Mouse (Mus musculus): ENCODE data around the gene Mthfs. TPM values are rescaled to one million over a fixed set of nuclear protein-coding genes. Genes with fewer than 3 reads are reported as not detected.
A peak's percentile ranks its signal among the peaks of the same experiment; 100 is the strongest.
"Not testable (repeated sequence)": the region's sequence is repeated elsewhere in the genome, so short reads cannot be mapped to it uniquely, and the experiment has no call there.

Gene Mthfs
- 10 to 100 TPM; 28.4 to 38.4 TPM for total RNA-seq (2021)

DNA sequence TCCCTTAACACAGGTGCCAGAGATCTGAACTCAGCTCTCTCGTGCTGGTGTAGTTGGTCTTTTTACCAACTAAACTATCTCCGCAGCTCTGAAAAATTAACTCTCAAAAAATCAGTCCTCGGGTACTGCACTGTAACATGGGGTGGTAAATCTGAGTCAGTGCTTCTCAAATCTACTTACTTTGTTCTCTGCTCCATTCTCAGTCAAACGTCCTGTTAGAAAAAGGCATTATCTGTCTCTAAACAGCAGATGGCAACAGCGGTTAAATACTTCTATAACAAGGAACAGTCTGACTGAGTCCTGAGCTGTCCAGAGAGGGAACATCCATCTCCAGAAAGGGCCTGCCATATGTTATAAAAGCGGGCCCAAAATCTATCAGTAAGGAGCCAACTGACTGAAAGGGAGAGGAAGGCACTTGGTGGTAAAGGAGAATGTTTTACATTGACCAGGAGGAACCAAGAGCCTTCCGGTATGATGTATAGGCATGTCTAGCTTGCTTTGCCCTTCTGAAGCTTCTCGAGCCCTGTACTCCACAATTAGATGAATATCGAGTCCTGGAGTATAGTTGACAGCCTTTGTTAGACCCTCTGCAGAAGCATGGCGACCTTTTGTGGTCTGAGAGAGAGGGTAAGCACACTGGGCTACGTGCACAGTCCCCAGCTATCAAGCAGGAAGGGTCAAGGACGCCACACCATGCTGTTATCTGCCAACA is at the start of gene Mthfs:
Gene Mthfs, plus strand, starts transcription at position 324 of the 712 bp plus-strand sequence.
- DNase-seq (ENCODE audit: low spot score in 2 of 2): peak in 1 of 2 experiments; percentile 30
- intact Hi-C loops (cut with DNase I): not testable (repeated sequence)

DNA sequence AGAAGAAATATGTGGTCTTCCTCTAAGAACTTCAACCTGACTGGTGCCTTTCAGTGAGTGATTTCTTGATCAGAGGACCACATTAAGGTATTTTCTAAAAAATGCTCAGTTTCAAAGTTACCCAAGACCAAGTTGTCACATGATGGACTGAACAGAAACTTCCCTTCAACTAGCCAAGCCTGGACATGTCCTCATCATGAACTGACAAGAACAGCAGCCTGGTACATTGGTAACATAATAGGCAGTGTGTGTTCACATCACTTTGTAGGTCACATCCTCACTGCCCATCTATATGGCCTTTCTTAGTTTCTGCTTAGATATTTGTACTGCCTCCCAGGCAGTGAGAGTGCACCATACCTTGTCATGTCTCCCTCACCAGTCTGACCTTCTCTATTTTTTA is 37.9 kb upstream of the Mthfs start:
- not testable (repeated sequence) for DNase-seq (ENCODE audit: low spot score in 2 of 2)

DNA sequence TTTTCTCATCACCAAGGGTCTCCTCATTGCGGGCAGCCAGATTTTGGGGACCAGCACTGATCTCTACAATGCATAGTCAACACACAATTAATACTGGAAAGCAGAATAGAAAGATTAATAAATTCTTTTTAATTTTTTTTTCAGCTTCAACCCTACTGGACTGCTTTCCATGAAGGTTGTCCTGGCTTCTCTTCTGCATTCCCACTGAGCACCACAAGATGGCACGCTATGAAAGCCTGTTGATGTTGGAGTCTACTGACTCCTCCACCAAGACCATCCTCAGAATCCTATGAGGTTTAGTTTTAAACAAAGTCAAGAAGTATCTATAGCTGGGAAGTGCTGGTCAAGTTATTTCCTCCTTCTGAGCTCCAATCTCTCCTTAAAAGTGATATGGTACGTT is 31.6 kb upstream of the Mthfs start:
- intact Hi-C loops (cut with DNase I): not testable (repeated sequence)
- peak; percentile 60 to 66 for DNase-seq (ENCODE audit: low spot score in 2 of 2)

More for the DNA sequence above, 37.9 kb upstream of the Mthfs start:
- intact Hi-C loops (cut with DNase I): not testable (repeated sequence)

DNA sequence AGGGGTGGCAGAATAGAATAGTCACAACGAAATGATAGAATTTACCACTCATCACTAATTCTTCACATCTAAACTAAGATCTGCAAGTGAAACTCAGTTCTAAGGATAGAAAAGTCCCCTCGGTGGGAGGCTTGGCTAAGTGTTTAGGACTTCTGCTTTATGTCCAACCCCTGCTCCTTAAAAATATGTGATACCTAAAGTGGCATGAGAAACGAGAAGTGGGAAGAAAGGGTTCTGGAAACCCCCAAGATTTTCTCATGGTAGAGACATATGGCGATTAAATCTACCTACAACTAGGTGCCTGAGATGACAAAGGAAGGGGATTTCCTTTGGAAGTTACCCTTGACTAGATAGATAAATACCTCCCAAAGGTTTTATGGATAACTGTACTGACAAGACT is 31.0 kb upstream of the Mthfs start:
- intact Hi-C loops (cut with DNase I); DNase-seq (ENCODE audit: low spot score in 2 of 2): not testable (repeated sequence)

DNA sequence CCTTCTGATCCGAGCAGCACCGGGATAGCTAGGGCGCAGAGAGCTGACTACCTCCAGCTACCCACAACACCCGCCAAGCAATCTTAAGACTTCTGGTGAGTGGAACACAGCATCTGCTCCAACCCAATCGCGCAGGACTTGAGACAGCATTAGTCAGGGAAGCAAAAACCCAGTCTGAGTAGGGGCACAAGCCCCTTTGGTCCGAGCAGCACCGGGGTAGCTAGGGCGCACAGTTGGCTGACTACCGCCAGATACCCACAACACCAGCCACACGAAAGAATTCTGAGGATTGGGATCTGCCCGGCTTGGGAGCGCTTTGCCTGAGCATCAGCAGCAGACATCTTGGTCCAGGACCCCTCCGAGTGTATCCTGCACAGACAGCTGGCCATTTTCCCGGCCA is 23.5 kb upstream of the Mthfs start:
- intact Hi-C loops (cut with DNase I); DNase-seq (ENCODE audit: low spot score in 2 of 2): not testable (repeated sequence)

DNA sequence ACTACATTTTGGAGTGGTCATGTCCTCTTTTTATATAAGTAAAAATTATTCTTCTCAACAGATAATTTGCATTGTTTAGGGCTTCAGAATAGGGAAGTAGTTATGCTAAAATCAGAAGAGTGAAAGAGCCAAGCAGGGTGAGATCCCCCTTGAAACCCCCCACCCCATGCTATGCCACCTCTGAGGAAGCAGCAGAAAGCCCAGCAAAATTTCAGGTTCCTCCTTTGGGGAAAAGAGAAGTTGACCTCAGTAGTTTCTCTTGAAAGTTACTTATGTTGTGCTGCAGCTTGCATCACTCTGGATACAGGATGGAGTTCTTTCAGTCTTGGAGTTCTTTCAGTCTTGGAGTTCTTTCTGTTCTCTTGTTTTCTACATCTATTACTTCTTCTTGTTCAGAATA is 15.0 kb upstream of the Mthfs start:
- intact Hi-C loops (cut with DNase I); DNase-seq (ENCODE audit: low spot score in 2 of 2): not testable (repeated sequence)

DNA sequence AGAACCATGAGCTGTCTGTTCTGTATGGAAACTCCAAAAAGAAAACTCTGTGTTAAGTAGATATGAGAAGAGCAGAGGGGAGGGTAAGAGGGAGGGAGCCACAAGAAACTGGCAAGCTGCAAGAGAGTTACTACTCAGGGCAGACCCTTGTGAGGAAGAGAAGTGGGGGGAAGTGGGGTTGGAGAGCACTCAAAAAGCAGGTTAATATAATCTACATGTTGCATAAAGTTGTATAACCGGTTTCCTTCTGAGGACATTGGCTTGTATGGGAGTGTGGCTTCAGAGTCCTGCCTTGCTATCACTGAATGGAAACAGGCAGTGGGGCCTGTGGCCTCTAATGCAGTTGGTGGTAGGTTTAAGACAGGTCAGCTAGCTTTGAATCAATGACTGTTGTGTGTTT is 13.0 kb upstream of the Mthfs start:
- DNase-seq (ENCODE audit: low spot score in 2 of 2); intact Hi-C loops (cut with DNase I): not testable (repeated sequence)

DNA sequence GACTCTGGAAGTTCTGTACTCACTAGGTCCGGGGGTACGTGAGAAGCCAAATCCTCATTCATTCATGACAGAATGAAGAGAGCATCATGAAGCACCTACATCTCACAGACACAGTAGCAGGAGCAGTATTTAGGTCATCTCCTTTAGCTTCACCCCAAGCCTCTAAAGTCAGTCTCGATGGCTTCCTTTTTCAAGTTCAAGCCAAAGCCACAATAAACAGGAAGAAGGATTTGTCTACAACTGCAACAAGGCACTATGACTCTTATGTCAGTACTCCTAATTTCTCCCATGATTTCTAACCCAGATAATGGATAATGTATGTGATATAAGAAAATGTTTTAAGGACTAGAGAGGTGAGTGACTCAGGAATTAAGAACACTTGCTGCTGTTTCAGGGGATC is 12.1 kb upstream of the Mthfs start:
- intact Hi-C loops (cut with DNase I); DNase-seq (ENCODE audit: low spot score in 2 of 2): not testable (repeated sequence)

DNA sequence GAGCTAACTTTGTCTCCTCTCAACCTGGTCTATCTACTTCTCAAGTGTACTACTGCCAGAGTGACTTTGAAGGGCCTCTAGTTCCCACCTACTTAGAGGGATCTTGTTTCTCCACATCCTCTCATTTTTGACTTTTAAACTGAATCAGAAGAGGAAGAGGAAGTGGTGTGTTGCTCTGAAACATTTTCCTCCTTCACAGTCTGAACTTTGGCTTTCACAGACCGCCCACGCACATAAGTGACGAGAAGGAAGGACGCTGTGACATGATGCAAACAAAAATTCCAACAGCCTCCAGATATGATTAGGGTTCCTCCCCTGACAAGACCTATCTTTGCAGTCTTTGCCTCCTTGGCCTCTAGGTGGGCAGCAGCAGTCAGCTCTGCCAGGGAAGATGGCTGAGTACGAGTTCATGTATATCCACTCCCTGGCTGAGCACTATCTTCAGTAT is 11.5 kb upstream of the Mthfs start, which contains the start of the genes Bcl2a1b and Gm29094:
Gene Bcl2a1b, plus strand, starts transcription at position 241 of the 448 bp plus-strand sequence.
Gene Gm29094, plus strand, starts transcription at position 411 of the 448 bp plus-strand sequence.
- DNase-seq (ENCODE audit: low spot score in 2 of 2); intact Hi-C loops (cut with DNase I): not testable (repeated sequence)

DNA sequence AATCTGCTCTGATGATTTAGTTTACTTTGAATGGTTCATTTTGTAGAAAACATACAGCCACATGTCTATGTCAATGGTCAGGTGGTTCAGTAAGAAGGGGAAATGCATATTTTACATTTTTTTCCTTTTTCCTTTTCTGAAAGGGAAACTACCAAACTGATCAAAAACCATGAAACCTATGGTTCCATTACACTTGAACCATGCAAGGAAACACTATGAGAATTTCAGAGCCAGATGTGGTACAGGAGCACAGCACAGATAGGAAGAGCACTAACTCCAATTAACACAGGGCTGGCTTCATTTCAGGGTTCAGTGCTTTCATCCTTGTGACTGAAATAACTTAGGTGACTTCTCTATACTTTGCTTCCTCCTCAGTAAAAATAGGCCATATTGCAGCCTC is 8.2 kb upstream of the Mthfs start:
- intact Hi-C loops (cut with DNase I); DNase-seq (ENCODE audit: low spot score in 2 of 2): not testable (repeated sequence)

DNA sequence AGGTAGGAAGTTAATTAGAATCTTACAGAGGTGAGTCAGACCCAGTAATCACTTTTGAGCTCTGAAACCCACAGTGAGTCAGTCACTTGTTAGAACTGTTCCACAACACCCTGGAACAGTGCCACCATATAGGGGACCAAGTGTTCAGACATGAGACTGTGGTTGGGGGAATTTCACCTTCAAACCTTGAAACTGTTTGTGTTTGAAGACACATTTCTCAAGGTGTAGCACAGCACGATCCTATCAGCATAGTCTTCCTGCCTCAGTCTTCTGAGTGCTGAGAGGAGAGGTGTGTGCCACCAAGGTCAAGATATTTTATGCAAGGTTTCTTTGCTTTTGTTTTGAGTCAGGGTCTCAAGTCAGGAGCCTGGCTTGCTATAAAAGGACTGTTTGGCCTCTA is 1.5 kb upstream of the Mthfs start:
- intact Hi-C loops (cut with DNase I): loop anchor here (5.0 kb wide), 1 partner anchor 487 kb away; the partner anchor contains the start of gene Mthfsl
- not testable (repeated sequence) for DNase-seq (ENCODE audit: low spot score in 2 of 2)

DNA sequence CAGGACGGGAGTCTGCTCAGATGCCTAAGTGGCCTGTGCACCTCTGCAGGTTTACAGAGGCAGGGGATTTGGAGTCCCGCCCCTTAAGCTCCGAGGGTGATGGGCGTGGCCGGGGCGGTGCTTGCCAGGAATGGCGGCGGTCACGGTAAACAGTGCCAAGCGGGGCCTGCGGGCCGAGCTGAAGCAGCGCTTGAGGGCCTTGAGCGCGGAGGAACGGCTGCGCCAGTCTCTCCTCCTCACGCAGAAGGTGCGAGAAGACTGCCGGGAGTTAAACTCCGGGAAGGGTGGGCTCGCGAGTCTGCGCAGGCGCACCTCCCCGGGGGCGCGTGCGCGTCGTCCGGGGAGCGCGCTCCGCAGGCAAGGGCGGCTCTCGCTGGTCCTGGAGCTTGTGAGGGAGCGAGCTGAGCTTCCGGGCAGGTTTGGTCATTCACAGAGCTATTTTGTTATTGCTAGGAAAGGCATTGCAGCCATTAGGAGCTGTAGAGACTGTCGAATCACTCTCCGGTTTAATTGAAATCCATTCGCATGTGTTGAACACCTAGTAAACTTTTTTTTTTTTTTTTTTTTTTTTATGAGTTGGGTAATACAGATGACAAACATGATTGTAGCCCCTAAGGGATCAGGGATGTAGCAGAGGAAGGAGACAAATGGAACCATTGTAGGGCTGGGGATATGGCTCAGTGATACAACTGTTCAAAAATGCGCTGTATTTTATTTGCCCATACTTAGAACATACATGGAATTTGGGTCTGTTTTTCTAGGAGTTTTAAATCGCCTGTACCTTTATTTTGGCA is 786 bp downstream of the Mthfs start:
- peak; percentile 97 to 98 for DNase-seq (ENCODE audit: low spot score in 2 of 2)
- intact Hi-C loops (cut with DNase I): not testable (repeated sequence)

DNA sequence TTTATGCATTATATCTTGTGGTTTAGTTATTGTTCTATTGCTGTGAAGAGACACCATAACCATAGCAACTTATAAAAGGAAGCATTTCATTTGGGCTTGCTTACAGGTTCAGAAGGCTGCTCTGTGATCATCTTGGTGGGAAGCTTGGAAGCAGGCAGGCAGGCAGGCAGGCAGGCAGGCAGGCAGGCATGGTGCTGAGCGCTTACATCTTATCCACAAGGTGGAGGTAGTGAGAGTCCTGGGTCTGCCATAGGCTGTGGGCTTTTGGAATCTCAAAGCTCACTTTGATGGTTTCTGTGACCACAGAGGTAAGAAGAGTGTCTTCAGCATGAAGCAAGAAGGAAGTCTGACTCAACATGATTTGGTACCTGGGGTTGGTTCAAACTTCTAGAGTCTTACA is 2.0 kb downstream of the Mthfs start:
- intact Hi-C loops (cut with DNase I); DNase-seq (ENCODE audit: low spot score in 2 of 2): not testable (repeated sequence)

DNA sequence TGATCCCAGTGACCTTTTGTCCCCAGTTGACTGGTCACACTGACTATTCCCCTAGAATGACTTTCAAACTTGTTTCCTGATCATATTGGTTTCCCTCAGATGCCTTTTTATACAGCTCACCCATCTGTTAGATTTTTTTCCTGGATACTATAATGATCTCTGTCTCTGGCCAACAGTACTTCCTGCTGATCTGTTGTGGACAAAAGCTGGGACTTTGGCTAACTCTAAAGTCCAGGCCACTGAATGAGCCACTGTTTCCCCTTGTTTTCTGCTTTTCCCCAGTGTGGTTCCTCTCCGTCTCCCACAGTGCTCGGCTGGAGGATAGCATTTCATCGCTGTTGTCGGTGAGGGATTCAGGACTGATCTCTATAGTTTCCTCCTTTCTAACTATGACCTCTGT is 7.7 kb downstream of the Mthfs start:
- DNase-seq (ENCODE audit: low spot score in 2 of 2); intact Hi-C loops (cut with DNase I): not testable (repeated sequence)

DNA sequence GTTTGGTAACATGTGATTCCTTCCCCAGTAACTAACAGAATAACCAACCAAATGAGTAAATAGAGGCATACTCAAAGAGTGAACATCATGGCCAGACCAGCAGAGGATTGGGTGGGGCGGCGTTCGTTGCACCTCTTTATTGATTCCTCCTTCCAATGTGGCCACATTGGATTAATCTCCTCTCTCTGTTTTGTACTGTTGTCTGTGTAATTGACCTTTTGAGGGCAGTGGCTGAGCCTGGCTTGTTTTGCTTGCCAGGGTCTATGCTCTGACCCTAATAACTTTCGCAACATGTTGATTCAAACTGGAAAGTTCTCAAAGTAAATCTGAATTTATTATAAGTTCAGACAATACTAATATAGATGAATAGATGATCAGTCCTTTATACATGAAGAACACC is 9.2 kb downstream of the Mthfs start:
- DNase-seq (ENCODE audit: low spot score in 2 of 2); intact Hi-C loops (cut with DNase I): not testable (repeated sequence)

DNA sequence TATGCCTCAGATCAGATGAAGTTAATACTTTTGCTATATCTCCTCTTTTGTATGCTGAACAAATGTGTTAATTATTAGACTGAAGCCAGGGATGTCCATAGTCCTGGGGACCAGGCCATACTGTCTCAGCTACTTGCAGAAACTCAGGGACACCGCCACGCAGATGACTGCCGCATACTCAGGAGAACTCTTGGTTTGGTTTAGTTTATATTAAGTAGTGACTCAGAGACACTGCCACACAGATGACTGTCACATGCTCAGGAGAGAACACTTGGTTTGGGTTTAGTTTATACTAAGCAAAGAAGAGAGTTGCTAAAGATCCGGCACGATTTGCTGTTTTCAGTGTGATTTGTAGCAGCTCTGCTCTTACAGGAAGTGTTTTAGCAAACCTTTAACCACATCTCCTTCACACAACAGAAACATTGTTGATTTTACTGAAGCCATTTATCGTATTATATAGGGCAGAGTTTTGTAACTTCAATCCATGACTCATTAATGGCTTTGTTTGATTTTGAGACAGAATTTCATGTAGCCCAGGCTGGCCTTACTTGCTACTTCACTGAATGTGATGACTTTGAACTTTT is 10.3 kb downstream of the Mthfs start:
- intact Hi-C loops (cut with DNase I); DNase-seq (ENCODE audit: low spot score in 2 of 2): not testable (repeated sequence)

DNA sequence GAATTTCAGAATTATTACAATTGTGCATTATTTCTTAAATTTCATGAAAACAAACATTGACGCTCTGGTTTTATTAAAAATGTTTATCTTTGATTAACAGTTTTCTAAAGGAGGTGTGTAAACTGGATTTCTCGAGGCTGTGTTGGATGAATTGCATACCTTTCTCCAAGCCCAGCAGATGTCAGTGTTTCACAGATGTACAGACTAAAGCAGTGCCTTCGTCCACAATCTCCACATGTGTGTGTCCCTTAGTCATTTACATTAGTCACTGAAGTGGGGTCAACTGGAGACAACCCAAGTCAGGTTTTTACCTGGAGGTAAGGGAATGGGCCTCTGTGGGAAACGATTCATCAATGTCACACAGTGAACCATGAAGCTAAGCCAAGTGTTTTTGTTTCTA is 15.6 kb downstream of the Mthfs start:
- DNase-seq (ENCODE audit: low spot score in 2 of 2): no peak
- intact Hi-C loops (cut with DNase I): loop anchor here (5.0 kb wide), 2 partner anchors 451 to 519 kb away; no protein-coding TSS in a partner anchor

DNA sequence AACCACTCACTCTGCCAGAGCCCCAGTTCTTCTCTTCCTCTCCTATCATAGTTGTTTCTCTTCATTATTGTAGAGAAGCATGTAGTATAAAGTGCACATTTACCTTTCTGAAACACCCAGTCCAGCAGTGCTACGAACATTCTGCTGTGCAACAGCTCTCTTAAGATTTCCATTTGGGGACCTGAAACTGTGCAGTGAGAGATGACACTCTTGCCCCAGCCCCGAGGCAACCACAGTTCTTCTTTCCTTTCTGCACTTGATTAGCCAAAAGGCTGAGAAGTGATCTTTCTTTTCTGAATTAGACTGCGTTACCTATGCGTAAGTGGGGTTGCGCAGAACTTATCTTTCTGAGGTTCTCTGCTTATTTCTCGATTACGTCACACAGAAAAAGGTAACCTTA is 17.6 kb downstream of the Mthfs start:
- no peak for DNase-seq (ENCODE audit: low spot score in 2 of 2)
- intact Hi-C loops (cut with DNase I): loop anchor here (5.0 kb wide), 2 partner anchors 449 to 521 kb away; no protein-coding TSS in a partner anchor

DNA sequence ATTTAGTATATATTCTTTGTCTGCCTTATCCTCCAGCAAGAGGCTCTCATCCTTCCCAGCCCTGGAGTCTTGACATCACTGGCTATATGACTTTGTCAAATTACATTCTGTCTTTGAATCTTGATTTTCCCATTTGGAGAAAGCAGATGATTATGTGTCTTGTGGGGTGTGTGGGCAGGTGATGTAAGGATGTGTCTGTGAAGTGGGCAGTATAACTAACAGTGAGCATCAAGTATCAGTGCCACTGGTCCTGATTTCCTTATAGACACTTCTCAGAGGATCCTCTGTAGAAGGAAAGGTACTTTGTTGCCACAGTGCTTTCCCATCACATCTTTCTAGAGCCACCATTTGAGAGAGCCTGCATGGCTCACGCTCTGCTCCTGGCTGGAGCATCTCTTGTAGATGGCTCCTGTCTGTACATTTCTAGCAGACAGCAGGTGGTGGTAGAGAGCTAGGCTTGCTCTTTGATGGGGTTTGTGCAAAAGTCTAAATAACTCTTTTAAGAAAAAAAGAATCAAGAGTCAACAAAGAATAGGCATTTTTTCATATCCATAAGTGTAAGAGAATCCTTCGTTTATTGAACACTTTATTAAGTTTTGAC is 20.5 kb downstream of the Mthfs start:
- DNase-seq (ENCODE audit: low spot score in 2 of 2): peak; percentile 40 to 56
- intact Hi-C loops (cut with DNase I): not testable (repeated sequence)
